15 mouse cellular contexts compared by ENCODE assay signal in the genomic region with DNA sequence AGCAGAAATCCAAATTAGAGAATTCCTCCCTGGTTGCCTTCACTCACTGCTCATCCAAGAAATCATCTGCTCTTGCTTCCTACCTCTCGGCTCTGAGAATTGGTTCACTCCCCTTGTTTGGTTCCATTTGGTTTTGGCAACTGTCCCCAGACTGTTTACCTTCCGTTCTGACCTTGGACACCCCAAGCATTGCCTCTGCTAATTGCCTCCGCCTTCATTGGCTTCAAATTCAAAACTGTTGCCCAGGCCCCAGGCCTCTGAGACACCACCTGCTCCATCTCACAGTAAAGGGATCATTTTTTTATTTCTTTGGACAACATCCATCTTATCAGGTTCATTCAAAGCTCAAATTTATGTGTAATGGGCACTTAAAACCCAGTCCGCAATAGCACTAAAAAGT.
A peak's percentile ranks its signal among the peaks of the same experiment; 100 is the strongest.
DNase-seq lines count a peak whose midpoint lies in the region; ATAC-seq lines count a peak whose summit lies in the region.
"Had no signal": no experiment of that assay in that cellular context is flagged by ENCODE, and none has a peak within 500 bp of the region (broad histone marks: within the 10 kb centered on the region; RNA-seq: fewer than 3 reads in every experiment).

No protein-coding gene starts in this region.

- H3K4me3 ChIP-seq in kidney, embryonic 15.5 days (replicated peaks) = no peak overlapping the region
- H3K4me3 ChIP-seq in midbrain, embryonic 11.5 days (ENCODE audit: low read depth, low read length) = no peak overlapping the region
- no peak overlapping the region for H3K4me3 ChIP-seq in midbrain, embryonic 13.5 days (replicated peaks)
- H3K4me3 ChIP-seq: heart, embryonic 12.5 days had no signal

- no peak for DNase-seq in kidney, postnatal 10 days
- peak; percentile 57 for DNase-seq in midbrain, embryonic 11.5 days (ENCODE audit: low spot score, missing footprints)
- peak; percentile 82 to 84 for DNase-seq in cerebellum, postnatal 10 days
- no peak for DNase-seq in thymus, postnatal 36 days
- no peak for DNase-seq in gastrocnemius, postnatal 4 days (ENCODE audit: low spot score in 2 of 2)
- DNase-seq: adrenal gland, postnatal 14 days; gastrocnemius, postnatal 25 days; heart, postnatal 4 days; kidney, adult 9 months; midbrain, embryonic 14.5 days had no signal

- H3K27ac ChIP-seq in kidney, embryonic 15.5 days = peak overlapping the region; percentile 27; the same call in 1 of the 2 replicates
- H3K27ac ChIP-seq in midbrain, embryonic 11.5 days (ENCODE audit: low read depth, low read length) = no peak overlapping the region
- H3K27ac ChIP-seq in midbrain, embryonic 13.5 days = no peak overlapping the region
- H3K27ac ChIP-seq: macrophage had no signal

- no peak overlapping the region for H3K9ac ChIP-seq in kidney, embryonic 15.5 days
- no peak overlapping the region for H3K9ac ChIP-seq in midbrain, embryonic 11.5 days (ENCODE audit: low read length)
- H3K9ac ChIP-seq in midbrain, embryonic 13.5 days (replicated peaks) = no peak overlapping the region
- H3K9ac ChIP-seq: heart, embryonic 12.5 days had no signal

- 35% methylated on average over 4 of the region's 4 CpGs for WGBS in kidney, embryonic 15.5 days
- 83% methylated on average over 4 of the region's 4 CpGs for WGBS in midbrain, embryonic 11.5 days
- WGBS in midbrain, embryonic 13.5 days = 88% methylated on average over 4 of the region's 4 CpGs

- H3K4me1 ChIP-seq in kidney, embryonic 15.5 days = peaks cover 17% of the 10 kb centered on the region
- H3K4me1 ChIP-seq in midbrain, embryonic 11.5 days (ENCODE audit: control insufficient read depth, insufficient read depth, low read length) = no peaks in the 10 kb centered on the region
- H3K4me1 ChIP-seq in midbrain, embryonic 13.5 days (replicated peaks) = no peaks in the 10 kb centered on the region
- H3K4me1 ChIP-seq: heart, embryonic 12.5 days had no signal

- ATAC-seq in kidney, embryonic 15.5 days (replicated peaks; ENCODE audit: low FRiP score) = peak; percentile 56; the same call in 1 of the 2 replicates
- ATAC-seq in midbrain, embryonic 11.5 days (ENCODE audit: low FRiP score) = no peak
- no peak for ATAC-seq in midbrain, embryonic 13.5 days
- ATAC-seq: CD4-positive, CD25-positive, alpha-beta regulatory T cell, adult 4 months had no signal

- no peaks in the 10 kb centered on the region for H3K27me3 ChIP-seq in kidney, embryonic 15.5 days
- H3K27me3 ChIP-seq in midbrain, embryonic 11.5 days (ENCODE audit: control insufficient read depth, insufficient read depth, low read length) = no peaks in the 10 kb centered on the region
- no peaks in the 10 kb centered on the region for H3K27me3 ChIP-seq in midbrain, embryonic 13.5 days
- H3K27me3 ChIP-seq: heart, embryonic 12.5 days had no signal

- H3K36me3 ChIP-seq in kidney, embryonic 15.5 days = no peaks in the 10 kb centered on the region
- no peaks in the 10 kb centered on the region for H3K36me3 ChIP-seq in midbrain, embryonic 11.5 days (ENCODE audit: control insufficient read depth, insufficient read depth, low read length)
- no peaks in the 10 kb centered on the region for H3K36me3 ChIP-seq in midbrain, embryonic 13.5 days
- H3K36me3 ChIP-seq: heart, embryonic 12.5 days had no signal

- H3K9me3 ChIP-seq in kidney, embryonic 15.5 days (replicated peaks) = no peaks in the 10 kb centered on the region
- H3K9me3 ChIP-seq in midbrain, embryonic 11.5 days (ENCODE audit: control insufficient read depth, low read length) = no peaks in the 10 kb centered on the region
- no peaks in the 10 kb centered on the region for H3K9me3 ChIP-seq in midbrain, embryonic 13.5 days
- H3K9me3 ChIP-seq: heart, embryonic 12.5 days had no signal

- no peak overlapping the region for H3K4me2 ChIP-seq in kidney, embryonic 15.5 days
- no peak overlapping the region for H3K4me2 ChIP-seq in midbrain, embryonic 11.5 days
- H3K4me2 ChIP-seq in midbrain, embryonic 13.5 days (replicated peaks) = no peak overlapping the region
- H3K4me2 ChIP-seq: heart, embryonic 12.5 days had no signal

Comparison
In these comparisons a context has a peak if more than half of its experiments do, and no peak if none do; other contexts are left out.
1. DNase-seq: peak in midbrain, embryonic 11.5 days (single experiment) and cerebellum, postnatal 10 days (2 of 2); none in kidney, postnatal 10 days (single experiment), thymus, postnatal 36 days (0 of 2) and gastrocnemius, postnatal 4 days (0 of 2).